Mouse (Mus musculus) forebrain, embryonic 15.5 days (tissue): Measurements from ENCODE around the gene 4930415O20Rik. TPM values are rescaled to one million over a fixed set of nuclear protein-coding genes. Genes with fewer than 3 reads are reported as not detected.
"Not testable (repeated sequence)": the region's sequence is repeated elsewhere in the genome, so short reads cannot be mapped to it uniquely, and the experiment has no call there.

Experiments
- ATAC-seq: fragments of 200-750 bp; cut with Nextera tagmentation; replicated peaks from 2 replicates; pipeline ENCODE4 v1.8.0; 2017; ENCODE audit warnings: mild to moderate bottlenecking, moderate TSS enrichment, moderate library complexity
- H3K27ac ChIP-seq: fragments of 300-500 bp; sonication (generic); replicated peaks from 2 replicates; pipeline ENCODE4 v1.5.1; 2015; ENCODE audit warnings: mild to moderate bottlenecking, inconsistent platforms
- H3K27me3 ChIP-seq: fragments of 300-500 bp; sonication (generic); 2 replicates; pipeline ENCODE4 v1.6.1; 2015; ENCODE audit warnings: inconsistent platforms
- H3K36me3 ChIP-seq: fragments of 300-500 bp; sonication (generic); 2 replicates; pipeline ENCODE4 v1.6.1; 2015; ENCODE audit warnings: mild to moderate bottlenecking, inconsistent platforms
- H3K4me1 ChIP-seq: fragments of 300-500 bp; sonication (generic); 2 replicates; pipeline ENCODE4 v1.6.1; 2015; ENCODE audit warnings: inconsistent platforms
- H3K4me2 ChIP-seq: fragments of 300-500 bp; sonication (generic); replicated peaks from 2 replicates; pipeline ENCODE4 v1.6.1; 2015; ENCODE audit warnings: mild to moderate bottlenecking, inconsistent platforms
- H3K4me3 ChIP-seq: fragments of 300-500 bp; sonication (generic); 2 replicates; pipeline ENCODE4 v1.5.1; 2015; ENCODE audit warnings: mild to moderate bottlenecking, inconsistent platforms
- H3K9ac ChIP-seq: fragments of 300-500 bp; sonication (generic); replicated peaks from 2 replicates; pipeline ENCODE4 v1.6.1; 2015; ENCODE audit warnings: mild to moderate bottlenecking, inconsistent platforms
- H3K9me3 ChIP-seq: fragments of 300-500 bp; sonication (generic); 2 replicates; pipeline ENCODE4 v1.6.1; 2016; ENCODE audit warnings: inconsistent platforms
- WGBS: fragments of 180-500 bp; shearing (Covaris S2); methylation state at CpG from one replicate; pipeline ENCODE4 v1.1.7; 2015; ENCODE audit warnings: mixed read lengths; 5-methylcytosine and 5-hydroxymethylcytosine counted together
- polyA plus RNA-seq: library from polyadenylated mRNA; unstranded; fragments of >200 nt; fragmentation: Nextera tagmentation; extraction: Ambion mirVana; gene quantifications from 2 replicates; pipeline ENCODE4 v1.2.1, GENCODE M21; 2015

4930415O20Rik gene
- polyA plus RNA-seq, 1 experiment from 2014 or later, result 0.56 TPM

- no peak overlapping the region for H3K4me3 ChIP-seq
- H3K4me2 ChIP-seq, result no peak overlapping the region
- 79% methylated on average over 4 of the region's 4 CpGs for WGBS
- H3K36me3 ChIP-seq, result no peaks in the 10 kb centered on the region
- H3K9ac ChIP-seq, result no peak overlapping the region
- H3K4me1 ChIP-seq, result peaks cover 10% of the 10 kb centered on the region
- H3K27me3 ChIP-seq, result no peaks in the 10 kb centered on the region
- H3K27ac ChIP-seq, result no peak overlapping the region
- no peak for ATAC-seq
- H3K9me3 ChIP-seq, result no peaks in the 10 kb centered on the region
Measured at GRCm38 (mm10) chr15:98573293-98573692, 2.5 kb downstream of the 4930415O20Rik start.

DNA sequence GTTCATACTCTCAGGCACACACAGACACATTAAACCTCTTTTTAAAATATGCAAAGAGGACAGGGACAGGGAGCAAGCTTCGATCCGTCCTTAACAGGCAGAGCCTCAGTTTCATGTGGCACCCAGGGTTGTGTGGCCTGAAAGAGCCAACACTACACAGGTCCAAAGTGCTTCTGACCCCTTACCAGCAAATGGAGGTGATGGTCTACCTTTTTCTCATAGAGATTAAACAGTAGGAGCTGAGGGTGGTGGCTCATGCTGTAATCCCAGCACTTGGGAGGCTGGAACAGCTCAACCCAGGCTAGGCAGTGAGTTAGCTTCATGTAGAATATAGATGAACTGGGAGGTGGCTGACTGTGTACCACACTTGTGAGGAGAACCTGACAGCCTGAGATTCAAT, 8.5 kb downstream of the 4930415O20Rik start:
- no peak for ATAC-seq
- Histone ChIP-seq H3K4me3 (no peak overlapping the region), H3K4me2 (no peak overlapping the region), H3K27me3 (no peaks in the 10 kb centered on the region), H3K9me3 (no peaks in the 10 kb centered on the region), H3K36me3 (no peaks in the 10 kb centered on the region), H3K4me1 (0 out of 2 replicates have a peak, but pooled peaks cover 9% of the 10 kb centered on the region), H3K9ac (no peak overlapping the region), H3K27ac (no peak overlapping the region)
- WGBS, result 81% methylated on average over 2 of the region's 2 CpGs

DNA sequence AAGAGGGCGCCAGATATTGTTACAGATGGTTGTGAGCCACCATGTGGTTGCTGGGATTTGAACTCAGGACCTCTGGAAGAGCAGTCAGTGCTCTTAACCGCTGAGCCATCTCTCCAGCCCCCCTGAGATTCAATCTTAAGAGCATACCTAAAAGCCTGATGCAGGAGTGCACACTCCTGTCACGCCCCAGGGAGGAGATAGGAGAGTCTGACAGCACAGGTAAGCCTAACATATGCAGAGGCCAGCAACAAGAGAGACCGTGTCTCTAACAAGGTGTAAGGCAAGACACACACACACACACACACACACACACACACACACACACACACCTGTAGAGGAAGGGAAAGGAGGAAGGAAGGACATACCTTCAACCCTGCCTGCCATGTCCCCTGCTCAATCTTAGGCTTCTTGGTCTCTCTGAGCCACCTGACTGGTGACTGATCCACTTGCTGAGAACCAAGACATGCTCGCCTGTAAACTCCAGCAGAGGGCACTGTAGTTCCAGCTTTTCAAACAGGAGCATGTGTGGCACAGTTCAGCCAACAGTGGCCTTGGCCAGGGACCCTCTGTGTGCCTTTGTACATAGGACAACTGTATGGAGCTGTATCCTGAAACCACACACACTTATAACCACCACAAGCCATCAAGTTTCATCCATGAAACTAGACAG, 9.1 kb downstream of the 4930415O20Rik start:
- H3K27me3 ChIP-seq, result no peaks in the 10 kb centered on the region
- 0 out of 2 replicates have a peak, but pooled peaks cover 11% of the 10 kb centered on the region for H3K4me1 ChIP-seq
- 38% methylated on average over 5 of the region's 5 CpGs for WGBS
- no peak overlapping the region for H3K4me3 ChIP-seq
- H3K4me2 ChIP-seq, result no peak overlapping the region
- no peaks in the 10 kb centered on the region for H3K36me3 ChIP-seq
- H3K9ac ChIP-seq, result no peak overlapping the region
- peak; percentile 84 for ATAC-seq
- no peaks in the 10 kb centered on the region for H3K9me3 ChIP-seq
- no peak overlapping the region for H3K27ac ChIP-seq

DNA sequence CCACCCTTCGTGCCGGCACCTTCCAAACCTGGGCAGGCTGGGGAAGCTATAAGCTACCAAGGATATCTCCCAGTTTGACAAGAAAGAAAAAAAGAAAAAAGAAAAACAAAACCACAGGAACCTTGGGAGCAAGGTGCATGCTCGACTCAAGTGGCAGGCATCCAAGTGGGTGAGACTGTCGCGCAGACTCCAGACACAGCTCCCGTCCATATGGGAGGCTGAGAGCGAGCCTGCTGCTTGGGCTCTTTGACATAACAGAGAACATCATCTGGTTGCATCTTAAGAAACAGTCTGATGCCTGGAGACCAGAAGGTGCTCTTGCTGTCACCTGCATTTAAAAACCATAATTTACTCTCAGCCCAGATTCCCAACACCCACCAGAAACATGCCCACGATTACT, 11.6 kb downstream of the 4930415O20Rik start:
- Histone ChIP-seq H3K4me1 (0 out of 2 replicates have a peak, but pooled peaks cover 15% of the 10 kb centered on the region), H3K36me3 (no peaks in the 10 kb centered on the region), H3K4me3 (no peak overlapping the region), H3K9me3 (no peaks in the 10 kb centered on the region), H3K4me2 (no peak overlapping the region), H3K27ac (peak overlapping the region; percentile 57), H3K27me3 (no peaks in the 10 kb centered on the region), H3K9ac (no peak overlapping the region)
- no peak for ATAC-seq
- 69% methylated on average over 8 of the region's 8 CpGs for WGBS

- Histone ChIP-seq H3K36me3 (no peaks in the 10 kb centered on the region), H3K27ac (peak overlapping the region; percentile 57), H3K27me3 (no peaks in the 10 kb centered on the region), H3K9me3 (no peaks in the 10 kb centered on the region), H3K4me3 (no peak overlapping the region), H3K9ac (no peak overlapping the region), H3K4me2 (no peak overlapping the region), H3K4me1 (0 out of 2 replicates have a peak, but pooled peaks cover 15% of the 10 kb centered on the region)
- 73% methylated on average over 8 of the region's 8 CpGs for WGBS
- ATAC-seq, result no peak
Measured at GRCm38 (mm10) chr15:98582996-98583395, 12.2 kb downstream of the 4930415O20Rik start.

GRCm38 (mm10) chr15:98585421-98585820, 14.6 kb downstream of the 4930415O20Rik start:
- ATAC-seq, result no peak
- H3K4me2 ChIP-seq, result no peak overlapping the region
- H3K4me3 ChIP-seq, result no peak overlapping the region
- no peak overlapping the region for H3K9ac ChIP-seq
- whole genome bisulfite sequencing, result 29% methylated on average over 7 of the region's 7 CpGs
- H3K4me1 ChIP-seq, result 0 out of 2 replicates have a peak, but pooled peaks cover 15% of the 10 kb centered on the region
- no peak overlapping the region for H3K27ac ChIP-seq
- H3K27me3 ChIP-seq, result no peaks in the 10 kb centered on the region
- no peaks in the 10 kb centered on the region for H3K9me3 ChIP-seq
- peaks cover 9% of the 10 kb centered on the region; the same call in 1 of the 2 replicates for H3K36me3 ChIP-seq

GRCm38 (mm10) chr15:98586141-98586540, 15.3 kb downstream of the 4930415O20Rik start:
- H3K27me3 ChIP-seq, H3K4me2 ChIP-seq, H3K4me3 ChIP-seq, H3K27ac ChIP-seq, H3K9me3 ChIP-seq, H3K9ac ChIP-seq, ATAC-seq: not testable (repeated sequence)
- Histone ChIP-seq H3K4me1 (0 out of 2 replicates have a peak, but pooled peaks cover 15% of the 10 kb centered on the region), H3K36me3 (peaks cover 16% of the 10 kb centered on the region; the same call in 1 of the 2 replicates)
- WGBS, result 84% methylated on average over 9 of the region's 9 CpGs

DNA sequence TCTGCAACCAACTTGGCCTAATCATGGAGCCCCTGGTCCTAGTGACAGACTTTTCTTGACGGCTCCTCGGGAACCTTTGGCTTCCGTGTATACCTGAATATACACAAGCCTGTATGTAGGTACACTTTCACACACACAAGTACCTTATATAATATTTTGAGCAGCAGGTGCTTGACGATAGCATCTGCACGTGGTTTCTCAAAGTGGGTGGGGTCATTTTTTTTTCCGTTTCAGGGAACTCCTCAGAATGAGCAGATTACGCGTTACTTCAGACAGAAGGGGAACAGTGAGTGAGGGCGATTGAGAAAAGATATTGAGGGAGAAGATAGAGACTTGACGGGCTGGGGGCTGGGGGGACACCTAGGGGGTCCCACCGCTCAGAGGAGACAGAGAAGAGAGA, 16.9 kb downstream of the 4930415O20Rik start:
- no peak for ATAC-seq
- H3K27me3 ChIP-seq, result no peaks in the 10 kb centered on the region
- 0 out of 2 replicates have a peak, but pooled peaks cover 8% of the 10 kb centered on the region for H3K4me1 ChIP-seq
- H3K9me3 ChIP-seq, result no peaks in the 10 kb centered on the region
- 93% methylated on average over 11 of the region's 11 CpGs for WGBS
- no peak overlapping the region for H3K27ac ChIP-seq
- no peak overlapping the region for H3K9ac ChIP-seq
- no peak overlapping the region for H3K4me2 ChIP-seq
- H3K36me3 ChIP-seq, result peaks cover 30% of the 10 kb centered on the region
- no peak overlapping the region for H3K4me3 ChIP-seq

DNA sequence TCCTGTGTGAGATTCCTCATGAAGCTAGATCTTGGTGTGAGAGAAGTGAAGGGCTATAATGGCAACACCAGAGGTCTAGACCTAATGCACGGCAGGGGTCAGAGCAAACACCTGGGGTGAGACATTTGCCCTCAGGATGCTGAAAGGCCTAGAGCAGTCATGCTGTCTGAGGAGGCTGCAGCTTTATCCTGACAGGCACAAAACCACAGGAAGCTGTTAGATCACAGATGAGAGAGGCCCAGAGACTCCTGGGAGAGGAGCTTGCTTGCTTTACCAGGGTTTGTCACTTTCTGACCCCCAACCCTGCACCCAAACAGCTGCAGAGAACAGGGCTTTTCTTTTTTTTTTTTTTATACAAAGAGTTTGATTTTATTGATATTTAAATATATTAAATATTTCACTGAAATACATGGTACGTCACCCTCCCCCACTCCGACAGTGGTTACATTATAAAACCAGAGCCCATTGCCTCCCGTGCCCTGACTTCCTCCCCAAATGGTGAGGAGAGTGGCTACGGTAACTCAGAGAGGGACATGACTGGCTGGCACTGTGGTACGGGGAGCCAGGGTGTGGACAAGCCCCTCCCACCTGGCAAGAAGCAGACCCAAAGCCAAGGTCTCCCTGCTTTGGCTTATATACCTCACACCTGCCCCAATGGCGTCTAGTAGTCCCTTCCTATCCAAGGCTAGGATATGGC, 19.0 kb downstream of the 4930415O20Rik start:
- no peak overlapping the region for H3K4me3 ChIP-seq
- H3K9me3 ChIP-seq, result no peaks in the 10 kb centered on the region
- H3K4me1 ChIP-seq, result 0 out of 2 replicates have a peak, but pooled peaks cover 5% of the 10 kb centered on the region
- H3K27ac ChIP-seq, result no peak overlapping the region
- WGBS, result 79% methylated on average over 7 of the region's 7 CpGs
- no peak for ATAC-seq
- no peak overlapping the region for H3K4me2 ChIP-seq
- no peaks in the 10 kb centered on the region for H3K27me3 ChIP-seq
- peaks cover 49% of the 10 kb centered on the region for H3K36me3 ChIP-seq
- no peak overlapping the region for H3K9ac ChIP-seq

DNA sequence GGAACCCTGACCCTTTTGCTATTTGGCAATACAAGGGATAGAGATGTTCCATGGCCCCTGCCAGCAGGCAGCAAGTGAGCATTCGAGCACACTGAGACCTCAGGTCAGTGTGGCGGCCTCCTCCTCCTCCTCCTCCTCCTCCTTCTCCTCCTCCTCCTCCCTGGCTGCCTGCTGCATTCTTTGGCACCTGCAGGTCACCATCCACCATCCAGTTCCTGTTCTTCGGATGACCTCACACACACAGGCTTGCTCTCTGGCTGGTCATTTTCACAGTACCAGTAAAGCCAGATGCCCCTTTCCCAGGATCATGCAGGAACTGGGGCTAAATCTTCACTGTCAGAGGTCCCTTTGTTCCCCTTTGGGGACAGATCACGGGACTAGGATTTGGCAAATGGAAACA, 20.6 kb downstream of the 4930415O20Rik start:
- H3K27me3 ChIP-seq, result no peaks in the 10 kb centered on the region
- 62% methylated on average over 4 of the region's 4 CpGs for WGBS
- H3K4me3 ChIP-seq, result no peak overlapping the region
- peaks cover 65% of the 10 kb centered on the region for H3K36me3 ChIP-seq
- H3K4me2 ChIP-seq, result no peak overlapping the region
- H3K27ac ChIP-seq, result no peak overlapping the region
- H3K9me3 ChIP-seq, result no peaks in the 10 kb centered on the region
- H3K4me1 ChIP-seq, result no peaks in the 10 kb centered on the region
- no peak overlapping the region for H3K9ac ChIP-seq
- ATAC-seq, result no peak

- no peak overlapping the region for H3K9ac ChIP-seq
- H3K9me3 ChIP-seq, result no peaks in the 10 kb centered on the region
- H3K36me3 ChIP-seq, result peaks cover 90% of the 10 kb centered on the region
- H3K4me1 ChIP-seq, result no peaks in the 10 kb centered on the region
- H3K4me2 ChIP-seq, result no peak overlapping the region
- no peaks in the 10 kb centered on the region for H3K27me3 ChIP-seq
- no peak overlapping the region for H3K27ac ChIP-seq
- H3K4me3 ChIP-seq, result no peak overlapping the region
- no peak for ATAC-seq
- 80% methylated on average over 19 of the region's 19 CpGs for WGBS
Measured at GRCm38 (mm10) chr15:98594193-98594592, 23.4 kb downstream of the 4930415O20Rik start.

DNA sequence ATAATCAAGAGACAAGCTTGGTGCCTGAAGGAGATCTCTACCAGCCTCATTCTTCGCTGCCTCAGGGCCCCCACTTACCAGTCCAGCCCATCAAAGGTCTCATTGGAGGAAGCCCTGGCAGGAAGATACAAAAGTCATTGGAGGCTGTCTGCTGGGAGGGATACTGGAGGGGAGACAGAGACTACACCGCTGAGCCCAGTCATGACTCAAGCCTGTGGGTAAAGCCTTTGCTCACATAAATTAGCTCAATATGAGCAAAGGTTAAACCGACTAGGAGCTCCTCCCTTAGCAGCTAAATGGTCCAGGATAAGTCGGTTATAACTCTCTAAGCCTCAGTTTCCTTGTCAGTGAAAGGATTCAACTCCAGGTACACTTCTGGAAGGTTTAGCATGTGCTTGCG, 24.2 kb downstream of the 4930415O20Rik start:
- H3K9ac ChIP-seq, result no peak overlapping the region
- no peaks in the 10 kb centered on the region for H3K27me3 ChIP-seq
- H3K4me2 ChIP-seq, result no peak overlapping the region
- H3K36me3 ChIP-seq, result peaks cover 91% of the 10 kb centered on the region
- no peak for ATAC-seq
- H3K4me1 ChIP-seq, result no peaks in the 10 kb centered on the region
- H3K4me3 ChIP-seq, result no peak overlapping the region
- no peaks in the 10 kb centered on the region for H3K9me3 ChIP-seq
- 93% methylated on average over 5 of the region's 5 CpGs for WGBS
- no peak overlapping the region for H3K27ac ChIP-seq
